Mouse (Mus musculus): ENCODE results near the gene Sesn1.

Gene Sesn1

DNA sequence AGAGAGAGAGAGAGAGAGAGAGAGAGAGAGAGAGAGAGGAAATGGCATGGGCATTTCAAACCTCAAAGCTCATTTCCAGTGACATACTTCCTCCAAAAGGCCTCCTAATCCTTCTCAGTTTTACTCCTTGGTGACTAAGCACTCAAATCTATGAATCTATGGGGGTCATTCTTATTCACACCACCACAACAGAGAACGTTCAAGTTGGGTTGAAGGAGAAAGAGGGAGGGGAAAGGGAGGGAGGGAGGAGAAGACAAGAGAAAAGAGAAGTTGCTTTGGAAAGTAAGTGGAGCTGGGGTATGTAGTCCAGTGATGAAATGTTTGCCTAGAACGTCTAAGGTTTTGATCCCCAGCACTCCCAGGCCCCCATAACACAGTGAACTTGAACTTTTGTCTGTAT is 60.4 kb downstream of the Sesn1 start:
- DNase-seq (ENCODE audit: low spot score): no peak

DNA sequence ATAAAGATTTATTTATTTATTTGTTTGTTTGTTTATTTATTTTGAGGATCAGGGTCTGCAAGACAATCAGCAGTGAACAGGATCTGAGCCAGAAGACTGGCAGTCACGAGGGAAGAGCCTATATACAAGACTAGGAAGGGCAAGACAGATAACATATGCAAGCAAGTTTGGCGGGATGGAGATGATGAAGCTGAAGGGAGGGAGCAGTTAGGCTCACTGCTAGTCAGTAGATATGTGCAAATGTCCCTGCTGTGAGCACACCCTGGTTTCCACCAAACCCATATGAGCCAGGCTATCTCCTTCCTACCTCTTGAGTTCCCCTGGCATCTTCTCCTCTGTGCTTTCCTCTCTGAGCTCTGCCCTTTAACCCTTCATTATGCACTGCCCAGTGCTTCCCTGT is 61.8 kb downstream of the Sesn1 start:
- no peak for DNase-seq (ENCODE audit: low spot score)

DNA sequence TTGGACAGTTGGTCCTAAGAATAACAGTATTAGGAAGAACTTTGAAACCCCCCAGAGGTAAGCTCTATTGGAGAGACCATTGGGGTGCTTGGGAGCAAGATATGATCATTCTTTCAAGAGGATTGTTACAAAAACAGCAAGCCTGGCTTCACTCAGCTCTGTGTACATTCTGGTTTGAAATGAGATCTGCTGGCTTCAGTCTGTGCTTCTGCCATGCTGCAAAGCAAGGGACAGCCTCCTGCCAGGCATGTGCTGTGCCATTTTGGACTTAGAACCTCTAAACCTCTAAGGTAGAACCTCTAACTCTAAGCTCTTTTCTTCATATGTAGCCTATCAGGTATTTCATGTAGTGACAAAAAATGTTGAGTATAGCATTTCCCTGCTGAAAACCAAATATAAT is 65.9 kb downstream of the Sesn1 start:
- DNase-seq (ENCODE audit: low spot score): no peak

DNA sequence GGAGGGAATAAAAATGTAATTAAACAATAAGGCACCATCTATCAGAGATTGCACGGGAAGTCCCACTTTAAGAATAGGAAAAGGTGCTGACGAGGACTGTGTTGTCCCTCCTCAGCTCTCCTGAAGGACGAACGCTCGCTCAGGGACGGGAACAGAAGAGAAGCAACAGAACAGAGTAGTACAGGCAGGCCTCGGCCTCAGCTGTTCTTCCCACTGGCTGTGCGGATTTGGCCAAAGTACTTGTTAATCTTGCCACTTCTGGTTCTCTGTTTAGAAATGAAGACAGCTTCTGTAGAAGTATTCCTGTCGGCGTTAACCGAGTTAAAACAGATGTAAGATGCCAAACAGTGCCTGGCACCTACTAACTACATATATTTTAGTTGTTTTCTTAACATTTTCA is 68.6 kb downstream of the Sesn1 start:
- no peak for DNase-seq (ENCODE audit: low spot score)

DNA sequence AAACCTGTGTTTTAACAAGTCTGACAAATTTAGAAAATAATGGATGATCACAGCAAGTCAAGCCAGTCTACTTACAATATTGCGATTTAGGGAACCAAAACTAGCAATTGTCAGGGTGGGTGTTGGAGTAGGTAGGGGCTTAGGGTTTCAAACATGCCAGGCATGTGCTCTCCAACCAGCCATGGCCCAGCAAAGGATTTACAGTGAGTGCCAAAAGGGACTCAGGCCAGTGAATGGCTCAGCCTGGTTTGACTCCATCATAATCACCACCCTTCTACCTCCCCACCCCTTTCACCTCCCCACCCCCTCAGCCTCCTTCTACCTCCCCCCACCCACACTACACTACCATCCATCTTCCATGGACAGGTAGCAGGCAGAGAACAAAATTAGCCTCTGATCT is 69.9 kb downstream of the Sesn1 start:
- DNase-seq (ENCODE audit: low spot score): no peak

DNA sequence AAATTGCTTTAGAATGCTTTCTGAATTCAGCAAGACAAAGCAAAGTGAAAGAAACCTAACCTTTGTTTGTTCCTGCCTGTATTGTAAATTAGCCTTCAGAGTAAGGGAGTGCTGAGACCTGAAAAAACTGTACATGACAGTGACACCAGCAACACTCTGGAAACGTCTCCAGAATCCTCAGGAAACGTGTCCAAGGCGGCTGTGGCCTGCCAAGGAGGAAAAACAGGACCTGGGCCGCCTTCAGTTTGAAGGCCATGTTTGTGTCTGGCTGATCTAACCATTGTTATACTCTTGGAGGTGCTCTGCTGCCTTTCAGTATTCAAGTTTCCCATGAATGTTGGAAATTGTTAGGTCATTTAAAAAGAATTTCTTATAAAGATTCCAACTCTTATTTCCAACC is 70.5 kb downstream of the Sesn1 start:
- DNase-seq (ENCODE audit: low spot score): no peak

DNA sequence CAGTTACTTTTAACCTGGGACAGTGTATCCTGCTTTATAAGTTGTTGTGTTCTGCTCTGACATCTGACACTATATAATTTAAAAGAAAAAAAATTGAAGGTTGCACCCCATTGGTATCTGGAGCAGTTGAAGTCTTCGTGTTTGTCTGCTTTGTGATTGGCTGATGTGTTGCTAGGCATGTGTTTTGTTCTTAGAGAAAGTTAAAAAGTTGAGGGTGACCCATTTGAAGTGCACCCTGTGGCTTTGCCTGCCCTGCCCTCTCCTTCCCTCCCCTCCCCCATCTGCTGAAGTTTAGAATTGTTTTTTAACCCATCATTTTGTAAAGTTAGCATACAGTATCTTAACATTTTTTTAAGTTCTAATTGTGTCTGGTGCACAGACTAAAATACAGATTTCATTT is 71.0 kb downstream of the Sesn1 start:
- DNase-seq (ENCODE audit: low spot score): peak; percentile 40

DNA sequence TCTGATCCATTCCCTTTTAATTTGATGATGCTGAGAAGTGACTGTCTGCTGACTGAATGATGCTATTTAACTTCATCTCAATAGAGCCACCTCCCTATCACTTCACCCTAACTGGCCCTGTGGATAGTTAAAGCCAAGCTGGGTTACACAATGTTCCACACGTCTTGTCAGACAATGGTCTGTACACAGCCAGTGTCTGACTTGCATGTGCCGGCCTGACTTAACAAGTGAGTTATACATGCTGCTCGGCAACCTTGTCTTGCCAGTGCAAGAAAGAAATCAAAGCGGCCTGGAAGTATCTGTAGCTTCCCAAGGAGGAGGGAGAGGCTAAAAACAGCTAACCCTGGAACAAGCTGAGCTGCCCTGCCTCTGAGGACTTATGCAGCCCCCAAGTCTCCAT is 71.7 kb downstream of the Sesn1 start:
- no peak for DNase-seq (ENCODE audit: low spot score)

DNA sequence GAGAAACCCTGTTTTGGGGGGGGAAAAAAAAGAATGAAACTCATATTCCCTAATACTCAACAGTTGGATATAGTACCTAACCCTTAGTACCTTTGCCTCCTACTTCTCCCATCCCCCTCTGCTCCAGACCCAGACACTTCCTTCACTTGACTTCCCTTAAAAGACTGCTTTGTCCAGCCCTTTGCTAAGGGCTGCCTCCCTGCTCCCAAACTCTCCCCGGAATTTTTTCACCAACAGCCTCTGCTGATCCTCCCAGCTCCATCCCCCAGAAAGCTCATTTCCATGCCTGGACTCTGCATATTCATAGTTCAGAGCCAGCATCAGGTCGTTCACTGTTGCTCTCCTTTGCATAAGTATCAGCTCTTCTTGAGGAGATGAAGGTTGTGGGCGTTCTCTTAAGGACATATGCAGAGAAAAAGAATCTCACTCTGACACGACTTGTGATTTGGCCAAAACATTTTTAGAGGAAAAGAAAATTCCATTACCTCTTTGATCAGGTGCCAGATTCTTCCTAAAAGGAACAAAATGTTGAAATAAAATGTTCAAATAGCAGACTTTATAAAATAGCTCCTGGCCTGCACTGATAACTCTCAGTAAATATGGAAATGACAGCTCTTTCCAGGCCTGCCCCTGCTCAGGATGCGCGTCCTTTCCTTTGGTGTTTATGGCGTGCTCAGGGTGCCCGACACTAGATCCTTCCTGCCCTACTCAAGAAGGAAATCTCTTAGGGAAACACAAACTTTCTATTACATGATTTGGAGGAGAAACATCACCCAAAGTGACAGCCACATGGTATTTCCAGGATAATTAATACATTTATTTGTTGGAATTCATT is 74.2 kb downstream of the Sesn1 start:
- DNase-seq (ENCODE audit: low spot score): peak; percentile 59

DNA sequence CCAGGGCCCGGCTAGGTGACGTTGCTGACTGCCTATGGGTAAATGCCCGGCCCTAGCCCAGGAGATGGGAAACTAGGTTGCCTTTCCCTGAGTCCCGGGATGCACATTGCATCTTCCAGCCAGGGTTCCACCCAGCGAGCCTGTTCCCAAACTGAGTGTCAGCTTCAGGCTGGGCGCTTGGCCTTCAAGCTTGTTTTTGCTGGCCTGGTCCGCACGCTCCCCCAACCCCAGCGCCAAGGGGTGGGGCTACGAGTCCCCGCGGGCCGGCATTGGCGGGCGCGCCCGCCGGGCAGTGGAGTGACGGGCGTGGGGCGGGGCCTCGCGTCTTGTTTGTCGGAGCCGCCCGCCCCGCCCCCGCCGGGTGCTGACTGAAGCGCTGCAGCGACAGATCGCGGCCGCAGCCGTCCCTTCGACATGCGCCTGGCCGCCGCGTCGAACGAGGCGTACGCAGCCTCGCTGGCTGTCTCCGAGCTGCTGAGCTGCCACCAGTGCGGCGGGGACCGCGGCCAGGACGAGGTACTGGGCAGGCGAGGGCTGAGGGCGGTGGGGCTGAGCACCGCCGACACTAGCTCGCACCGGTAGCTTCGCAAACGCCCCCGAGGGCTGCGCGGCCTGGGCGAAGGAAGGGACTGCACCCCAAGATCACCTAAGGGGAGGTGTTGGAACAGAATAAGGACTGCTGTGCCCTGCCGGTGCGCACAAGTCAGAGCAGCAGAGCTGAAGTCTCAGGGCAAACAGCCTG is 77.5 kb downstream of the Sesn1 start:
- DNase-seq (ENCODE audit: low spot score): peak; percentile 93

DNA sequence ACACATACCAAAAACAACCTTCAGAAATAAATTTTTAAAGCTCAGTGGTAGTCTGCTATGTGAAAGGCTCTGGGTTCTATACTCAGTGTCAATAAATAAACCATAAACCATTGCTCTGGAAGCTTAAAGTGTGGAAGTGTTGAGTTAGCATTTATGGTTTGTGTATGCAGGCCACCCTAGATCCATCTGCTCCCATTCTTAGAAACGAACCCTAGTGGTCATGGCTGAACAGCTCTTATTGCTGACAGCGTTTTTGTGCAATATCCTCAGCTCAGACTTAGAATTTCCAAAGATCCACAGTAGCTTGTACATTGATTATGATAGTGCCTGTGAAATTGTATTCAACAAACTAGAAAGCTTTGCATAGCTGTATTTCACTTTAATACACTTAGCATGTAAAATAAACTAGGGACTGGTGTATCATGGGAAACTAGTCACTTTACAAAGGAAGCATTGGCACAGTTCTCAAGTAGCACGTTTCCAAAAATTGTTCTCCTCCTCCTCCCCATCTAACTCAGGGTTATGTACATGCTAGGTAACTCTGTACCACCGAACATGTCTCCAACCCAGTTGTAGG is 78.7 kb downstream of the Sesn1 start:
- peak; percentile 43 for DNase-seq (ENCODE audit: low spot score)

DNA sequence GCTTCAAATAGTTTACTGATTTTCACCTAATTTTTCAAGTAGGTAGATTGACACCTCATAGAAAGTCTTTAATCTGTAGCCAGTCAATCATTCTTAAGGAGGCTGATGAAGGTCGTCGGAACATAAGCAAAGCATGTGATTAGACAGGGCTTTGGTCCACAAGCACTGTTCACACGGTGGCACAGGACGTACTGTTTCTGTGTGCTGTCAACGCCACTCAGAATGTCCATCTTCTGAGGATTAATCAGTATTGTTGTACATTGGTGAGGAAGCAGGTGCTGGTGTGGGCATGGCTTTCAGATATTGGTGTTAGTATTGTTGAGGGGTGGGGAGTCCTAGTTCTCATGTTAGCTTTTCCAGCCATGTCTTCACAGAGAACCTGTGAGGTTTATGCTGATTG is 79.8 kb downstream of the Sesn1 start:
- no peak for DNase-seq (ENCODE audit: low spot score)

DNA sequence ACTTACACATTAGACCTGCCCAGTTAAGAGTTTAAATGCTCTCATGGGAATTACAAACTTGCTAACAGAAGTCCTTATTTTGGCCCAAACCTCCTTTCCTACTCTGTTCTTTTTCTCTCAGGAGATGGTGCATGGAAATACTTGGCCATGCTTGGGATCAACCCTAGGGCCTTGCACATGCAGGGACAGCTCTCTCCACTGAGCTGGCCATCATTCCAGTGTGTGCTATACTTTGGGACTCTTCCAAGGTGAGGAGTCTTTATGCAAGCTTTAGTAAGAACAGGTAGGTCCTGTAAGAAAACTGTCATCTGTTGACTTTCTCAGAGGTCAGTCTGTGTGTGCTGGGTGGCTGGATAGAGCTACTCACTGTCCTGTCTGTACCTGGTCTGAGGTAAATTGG is 80.8 kb downstream of the Sesn1 start:
- DNase-seq (ENCODE audit: low spot score): no peak

DNA sequence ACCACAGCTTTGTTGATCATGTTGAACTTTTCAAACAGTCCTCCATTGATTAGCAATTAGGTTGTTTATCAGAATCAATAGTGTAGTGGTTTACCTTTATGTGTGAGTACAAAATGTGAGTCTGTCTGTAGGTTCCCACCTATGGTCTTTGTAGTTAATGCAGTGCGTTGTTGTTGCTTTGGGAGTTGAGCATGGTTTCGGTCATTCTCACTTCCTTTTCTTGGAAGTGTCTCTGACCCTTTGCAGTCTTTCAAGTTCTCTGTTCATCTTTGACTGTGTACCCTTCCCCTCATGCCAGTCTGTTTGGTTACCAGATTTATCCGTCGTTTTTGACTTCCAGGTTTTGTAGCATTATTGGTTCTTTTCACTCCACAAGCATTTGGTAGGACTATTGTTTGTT is 81.6 kb downstream of the Sesn1 start:
- DNase-seq (ENCODE audit: low spot score): no peak

DNA sequence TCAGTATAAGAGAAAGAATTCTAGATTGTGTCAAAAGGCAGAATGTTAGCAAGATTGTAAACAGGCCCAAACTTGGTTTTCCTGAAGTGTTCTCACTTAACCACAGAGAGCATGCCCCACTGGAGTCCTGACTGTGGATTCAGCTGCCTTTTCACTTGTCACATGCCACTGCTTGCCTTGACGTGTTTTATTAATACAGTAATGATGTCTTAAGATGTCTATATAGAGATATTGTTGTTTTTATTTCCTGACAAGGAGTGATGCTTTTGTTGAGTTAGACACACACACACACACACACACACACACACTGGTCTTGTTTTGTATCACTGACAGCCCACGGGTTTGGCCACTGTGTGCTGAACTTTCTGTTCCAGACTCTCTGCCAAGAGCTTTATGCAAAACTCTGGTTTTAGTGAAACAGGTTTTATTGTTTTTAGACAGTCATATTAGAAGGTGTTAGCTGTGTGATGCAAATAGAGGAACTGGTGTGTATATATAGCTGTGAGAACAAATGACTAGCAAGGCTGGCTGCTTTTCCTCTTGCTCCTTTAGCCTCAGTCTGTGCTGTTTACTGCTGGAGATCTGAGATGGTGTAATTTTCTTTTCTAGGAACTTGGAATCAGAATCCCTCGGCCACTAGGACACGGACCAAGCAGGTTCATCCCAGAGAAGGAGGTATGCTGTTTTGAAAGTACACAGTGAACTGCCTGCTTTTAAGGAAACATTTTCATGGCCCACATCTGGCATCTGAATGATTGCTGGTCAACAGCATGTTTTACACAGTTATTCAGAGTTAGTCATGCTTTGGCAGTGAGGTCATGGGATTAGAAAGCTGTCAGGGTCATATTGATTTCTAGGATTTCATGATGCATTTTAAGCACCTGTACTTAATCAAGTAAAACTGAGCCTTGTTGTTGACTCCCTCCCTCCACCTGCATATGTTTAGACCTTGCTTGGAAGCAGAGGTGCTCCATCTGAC is 84.0 kb downstream of the Sesn1 start:
- peak; percentile 76 for DNase-seq (ENCODE audit: low spot score)

DNA sequence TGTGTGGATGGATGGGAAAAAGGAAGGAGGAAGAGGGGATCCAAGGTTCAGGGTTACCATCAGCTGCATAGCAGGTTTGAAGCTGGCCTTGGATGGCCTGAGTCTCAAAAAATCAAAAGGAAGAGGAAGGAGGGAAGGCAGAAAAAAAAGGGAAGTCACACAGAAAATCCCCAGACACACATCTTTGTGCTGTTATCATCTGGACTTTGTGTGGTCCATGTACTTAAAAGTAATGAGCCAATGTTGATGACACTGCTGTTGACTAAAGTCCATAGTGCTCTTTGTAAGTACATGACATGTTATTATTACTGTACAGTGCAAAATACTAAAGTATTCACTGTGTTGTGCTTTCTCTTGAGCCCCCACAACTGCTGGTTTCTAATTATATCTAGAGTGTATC is 86.7 kb downstream of the Sesn1 start:
- no peak for DNase-seq (ENCODE audit: low spot score)

DNA sequence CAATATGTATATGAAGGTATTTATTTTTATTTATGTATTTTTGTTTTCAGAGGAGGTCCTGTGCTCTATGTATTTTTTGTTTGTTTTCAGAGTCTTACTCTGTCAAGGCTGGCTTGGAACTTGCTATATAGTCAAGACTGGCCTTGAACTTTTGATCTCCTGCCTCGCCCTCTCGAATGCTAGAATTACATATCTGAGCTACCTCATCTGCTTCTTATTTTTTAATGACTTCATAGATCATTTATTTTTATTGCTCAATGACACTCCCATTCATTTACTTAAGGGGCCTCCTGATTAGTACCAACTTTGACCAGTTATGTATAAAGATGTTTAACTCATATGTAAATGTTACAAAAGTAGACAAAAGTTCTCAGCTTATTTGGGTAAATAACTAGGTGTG is 87.1 kb downstream of the Sesn1 start:
- no peak for DNase-seq (ENCODE audit: low spot score)

DNA sequence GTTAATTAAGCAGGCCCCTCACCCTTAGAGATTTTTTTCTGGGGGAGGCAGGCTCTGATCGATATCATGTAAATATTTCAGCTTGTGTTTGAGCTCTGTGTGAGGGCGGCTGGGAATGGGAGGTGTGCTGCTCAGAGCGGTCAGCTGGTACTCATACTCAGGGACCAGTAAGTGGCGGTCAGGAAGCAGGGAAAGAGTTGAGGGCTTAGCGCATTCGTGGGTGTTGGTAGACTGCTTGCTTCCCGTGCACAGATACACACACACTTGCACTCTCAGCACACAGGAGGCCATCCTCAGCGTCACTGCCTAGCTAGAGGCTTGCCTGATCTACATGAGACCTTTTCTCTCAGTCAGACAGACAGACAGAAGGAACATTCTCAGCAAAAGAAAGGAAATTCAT is 91.7 kb downstream of the Sesn1 start:
- no peak for DNase-seq (ENCODE audit: low spot score)

DNA sequence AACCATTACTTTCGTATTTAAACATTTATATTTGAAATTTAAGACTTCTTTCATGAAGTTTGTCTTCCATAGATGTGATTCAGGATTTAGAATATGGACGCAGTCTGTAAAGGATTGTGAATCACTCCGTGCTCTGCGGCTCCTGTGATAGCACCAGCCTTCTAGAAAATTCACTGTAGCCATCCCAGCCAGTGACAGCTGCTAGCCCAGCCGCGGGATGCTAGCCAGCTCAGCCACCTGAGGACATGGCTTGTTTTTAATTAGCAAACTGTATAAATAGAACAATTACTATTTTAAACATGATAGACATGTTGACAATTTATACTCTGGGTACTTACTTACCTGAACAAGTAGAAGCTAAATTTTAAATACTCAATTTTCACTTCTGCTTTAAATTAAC is 92.1 kb downstream of the Sesn1 start:
- DNase-seq (ENCODE audit: low spot score): no peak

DNA sequence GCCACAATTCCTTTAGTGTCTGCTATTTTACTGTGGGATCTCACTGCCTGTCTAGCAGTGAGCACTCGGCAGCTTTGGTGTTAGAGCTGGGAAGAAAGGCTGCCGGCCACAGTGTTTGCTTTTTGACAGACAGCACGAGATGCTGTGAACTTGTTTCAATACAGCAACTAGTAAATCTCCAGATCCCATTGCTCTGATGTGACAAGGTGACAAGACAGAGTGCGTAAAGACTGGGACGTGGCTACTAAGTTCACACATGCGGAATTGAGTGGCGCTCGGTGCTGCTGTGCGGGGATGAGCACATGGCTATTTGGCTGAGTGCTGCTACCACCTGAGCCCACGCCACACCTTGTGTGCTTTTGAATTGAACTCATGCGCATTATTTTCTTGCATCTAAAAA is 97.7 kb downstream of the Sesn1 start:
- no peak for DNase-seq (ENCODE audit: low spot score)

DNA sequence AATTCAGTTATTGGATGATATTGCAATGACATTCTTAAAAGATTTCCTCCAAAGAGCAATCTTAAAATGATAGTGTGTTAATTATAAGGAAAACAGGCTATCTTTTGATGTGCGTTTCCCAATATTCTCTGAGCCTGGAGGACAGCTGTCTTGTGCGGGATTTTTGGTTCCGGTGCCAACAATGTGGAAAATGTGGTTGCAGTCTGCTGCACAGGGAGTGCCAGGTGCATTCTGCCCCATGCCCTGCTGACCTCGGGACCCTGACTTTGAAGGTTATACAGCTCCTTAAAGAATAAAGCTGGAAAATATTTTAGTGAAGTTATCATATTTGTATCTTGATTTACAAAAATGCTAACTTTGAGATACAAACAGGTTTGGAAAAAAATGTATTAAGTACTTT is 98.2 kb downstream of the Sesn1 start:
- no peak for DNase-seq (ENCODE audit: low spot score)

DNA sequence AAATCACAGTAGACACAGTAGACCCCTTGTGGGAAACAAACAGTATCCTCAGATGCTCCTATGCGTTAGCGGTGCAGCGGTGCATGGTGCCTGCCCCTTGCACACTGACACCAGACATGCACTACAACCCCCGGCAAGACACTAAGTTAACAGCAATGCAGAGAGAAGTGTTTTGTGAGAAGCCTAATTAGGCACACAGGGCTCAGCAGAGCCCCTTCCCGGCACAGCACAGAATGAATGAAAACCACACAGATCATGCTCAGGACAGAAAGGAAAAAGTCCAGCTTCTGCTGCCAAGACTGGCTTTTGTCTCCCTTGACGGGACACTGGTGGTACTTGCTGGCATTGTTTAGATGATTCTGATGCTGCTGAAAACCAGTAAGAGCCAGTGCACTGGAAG is 99.2 kb downstream of the Sesn1 start:
- no peak for DNase-seq (ENCODE audit: low spot score)

All from lung, postnatal 25 days (tissue).